Mouse (Mus musculus) liver, embryonic 11.5 days (tissue): ENCODE results near the gene Mob3b. TPM values are rescaled to one million over a fixed set of nuclear protein-coding genes. Genes with fewer than 3 reads are reported as not detected.

ENCODE experiments used
- ATAC-seq: fragments of 200-750 bp; cut with Nextera tagmentation; replicated peaks from 2 replicates; pipeline ENCODE4 v1.8.0; 2017; ENCODE audit warnings: moderate number of reproducible peaks, mild to moderate bottlenecking, moderate TSS enrichment, moderate library complexity; ENCODE audit not compliant: low FRiP score
- DNase-seq: peaks from one replicate; pipeline ENCODE4 v3.0.0-alpha.2; 2017; ENCODE audit warnings: low spot score
- H3K27ac ChIP-seq: fragments of 300-500 bp; sonication (generic); 2 replicates; pipeline ENCODE4 v1.5.1; 2014; ENCODE audit warnings: mild to moderate bottlenecking, low read depth, low read length, control low read depth
- H3K27me3 ChIP-seq: fragments of 300-500 bp; sonication (generic); replicated peaks from 2 replicates; pipeline ENCODE4 v1.6.1; 2014; ENCODE audit warnings: low read length, mixed read lengths; ENCODE audit not compliant: control insufficient read depth, insufficient read depth
- H3K36me3 ChIP-seq: fragments of 300-500 bp; sonication (generic); 2 replicates; pipeline ENCODE4 v1.6.1; 2014; ENCODE audit warnings: mild to moderate bottlenecking, low read length, moderate library complexity, mixed read lengths; ENCODE audit not compliant: control insufficient read depth, insufficient read depth
- H3K4me1 ChIP-seq: fragments of 300-500 bp; sonication (generic); replicated peaks from 2 replicates; pipeline ENCODE4 v1.6.1; 2014; ENCODE audit warnings: low read length, mixed read lengths; ENCODE audit not compliant: control insufficient read depth, insufficient read depth
- H3K4me2 ChIP-seq: fragments of 300-500 bp; sonication (generic); 2 replicates; pipeline ENCODE4 v1.6.1; 2014; ENCODE audit warnings: mild to moderate bottlenecking, control low read depth, moderate library complexity
- H3K4me3 ChIP-seq: fragments of 300-500 bp; sonication (generic); 2 replicates; pipeline ENCODE4 v1.5.1; 2014; ENCODE audit warnings: low read depth, low read length, control low read depth
- H3K9ac ChIP-seq: fragments of 300-500 bp; sonication (generic); 2 replicates; pipeline ENCODE4 v1.6.1; 2014; ENCODE audit warnings: low read depth, low read length, control low read depth
- H3K9me3 ChIP-seq: fragments of 300-500 bp; sonication (generic); 2 replicates; pipeline ENCODE4 v1.6.1; 2016; ENCODE audit warnings: low read length, inconsistent platforms, mixed read lengths; ENCODE audit not compliant: control insufficient read depth
- WGBS: fragments of 180-500 bp; shearing (Covaris S2); extraction: QIAGEN DNeasy Blood & Tissue Kit; methylation state at CpG from one replicate; pipeline ENCODE4 v1.1.7; 2014; 5-methylcytosine and 5-hydroxymethylcytosine counted together
- polyA plus RNA-seq: library from polyadenylated mRNA; unstranded; fragments of >200 nt; fragmentation: Nextera tagmentation; extraction: Ambion mirVana; gene quantifications from 2 replicates; pipeline ENCODE4 v1.2.1, GENCODE M21; 2014

Gene Mob3b
- polyA plus RNA-seq, 1 experiment from 2014 or later = 7.6 TPM

GRCm38 (mm10) chr4:35175566-35175965 is 18.3 kb upstream of the Mob3b start:
- H3K36me3 ChIP-seq = no peaks in the 10 kb centered on the region
- H3K27ac ChIP-seq = no peak overlapping the region
- H3K4me2 ChIP-seq = no peak overlapping the region
- no peaks in the 10 kb centered on the region for H3K27me3 ChIP-seq
- H3K4me3 ChIP-seq = no peak overlapping the region
- H3K9me3 ChIP-seq = no peaks in the 10 kb centered on the region
- ATAC-seq (no peak), DNase-seq (no peak)
- no peak overlapping the region for H3K9ac ChIP-seq
- 90% methylated on average over 2 of the region's 2 CpGs for WGBS
- H3K4me1 ChIP-seq = no peaks in the 10 kb centered on the region

- 75% methylated on average over 1 of the region's 1 CpGs for WGBS
- Histone ChIP-seq H3K27me3 (no peaks in the 10 kb centered on the region), H3K9me3 (no peaks in the 10 kb centered on the region), H3K4me1 (no peaks in the 10 kb centered on the region), H3K4me3 (no peak overlapping the region), H3K27ac (no peak overlapping the region), H3K9ac (no peak overlapping the region), H3K36me3 (no peaks in the 10 kb centered on the region), H3K4me2 (no peak overlapping the region)
- ATAC-seq (no peak), DNase-seq (no peak)
These were observed 16.3 kb upstream of the Mob3b start for GRCm38 (mm10) chr4:35173551-35173950.

GRCm38 (mm10) chr4:35172471-35172870 is 15.2 kb upstream of the Mob3b start:
- no peaks in the 10 kb centered on the region for H3K36me3 ChIP-seq
- 86% methylated on average over 2 of the region's 2 CpGs for WGBS

GRCm38 (mm10) chr4:35169571-35170125 is 12.4 kb upstream of the Mob3b start:
- no peak for ATAC-seq
- Histone ChIP-seq H3K9me3 (no peaks in the 10 kb centered on the region), H3K4me2 (no peak overlapping the region), H3K4me1 (no peaks in the 10 kb centered on the region), H3K9ac (no peak overlapping the region), H3K4me3 (no peak overlapping the region), H3K27ac (no peak overlapping the region), H3K27me3 (no peaks in the 10 kb centered on the region), H3K36me3 (no peaks in the 10 kb centered on the region)
- DNase-seq = no peak
- WGBS = 83% methylated on average over 13 of the region's 13 CpGs

More at GRCm38 (mm10) chr4:35172471-35172870, 15.2 kb upstream of the Mob3b start:
- no peak for DNase-seq
- Histone ChIP-seq H3K27ac (no peak overlapping the region), H3K4me2 (no peak overlapping the region), H3K9me3 (no peaks in the 10 kb centered on the region), H3K4me3 (no peak overlapping the region), H3K4me1 (no peaks in the 10 kb centered on the region), H3K27me3 (no peaks in the 10 kb centered on the region), H3K9ac (no peak overlapping the region)
- ATAC-seq = no peak

- Histone ChIP-seq H3K9me3 (no peaks in the 10 kb centered on the region), H3K4me3 (no peak overlapping the region), H3K9ac (no peak overlapping the region), H3K27ac (no peak overlapping the region), H3K4me2 (no peak overlapping the region), H3K27me3 (no peaks in the 10 kb centered on the region), H3K36me3 (no peaks in the 10 kb centered on the region), H3K4me1 (no peaks in the 10 kb centered on the region)
- DNase-seq (no peak), ATAC-seq (no peak)
- 71% methylated on average over 5 of the region's 5 CpGs for WGBS
These were observed 10.6 kb upstream of the Mob3b start for GRCm38 (mm10) chr4:35167855-35168254.

GRCm38 (mm10) chr4:35165947-35166346 is 8.7 kb upstream of the Mob3b start:
- Histone ChIP-seq H3K4me3 (no peak overlapping the region), H3K27me3 (no peaks in the 10 kb centered on the region), H3K36me3 (no peaks in the 10 kb centered on the region), H3K4me1 (no peaks in the 10 kb centered on the region), H3K9ac (no peak overlapping the region), H3K4me2 (no peak overlapping the region), H3K27ac (no peak overlapping the region), H3K9me3 (no peaks in the 10 kb centered on the region)
- WGBS = 38% methylated on average over 3 of the region's 3 CpGs
- DNase-seq = no peak
- ATAC-seq = peak; percentile 63; the same call in 1 of the 2 replicates

- Histone ChIP-seq H3K9ac (no peak overlapping the region), H3K36me3 (no peaks in the 10 kb centered on the region), H3K4me1 (no peaks in the 10 kb centered on the region), H3K27ac (no peak overlapping the region), H3K4me3 (no peak overlapping the region), H3K9me3 (no peaks in the 10 kb centered on the region), H3K4me2 (no peak overlapping the region), H3K27me3 (no peaks in the 10 kb centered on the region)
- DNase-seq = no peak
- no peak for ATAC-seq
- WGBS = 87% methylated on average over 2 of the region's 2 CpGs
These were observed 8.0 kb upstream of the Mob3b start for GRCm38 (mm10) chr4:35165275-35165674.

GRCm38 (mm10) chr4:35157815-35158214 is 531 bp upstream of the Mob3b start:
- 43% methylated on average over 11 of the region's 11 CpGs for WGBS
- Histone ChIP-seq H3K4me2 (no peak overlapping the region; the same call in 1 of the 2 replicates), H3K4me1 (0 out of 2 replicates have a peak, but pooled peaks cover 4% of the 10 kb centered on the region), H3K36me3 (no peaks in the 10 kb centered on the region), H3K9ac (no peak overlapping the region), H3K4me3 (no peak overlapping the region), H3K27ac (no peak overlapping the region), H3K27me3 (no peaks in the 10 kb centered on the region), H3K9me3 (no peaks in the 10 kb centered on the region)
- DNase-seq = no peak
- no peak for ATAC-seq

- Histone ChIP-seq H3K4me3 (peak overlapping the region; percentile 73), H3K9me3 (no peaks in the 10 kb centered on the region), H3K27me3 (no peaks in the 10 kb centered on the region), H3K36me3 (no peaks in the 10 kb centered on the region), H3K4me1 (0 out of 2 replicates have a peak, but pooled peaks cover 4% of the 10 kb centered on the region), H3K9ac (peak overlapping the region; percentile 71), H3K27ac (peak overlapping the region; percentile 65), H3K4me2 (peak overlapping the region; percentile 96)
- WGBS = under 1% methylated on average over 26 of the region's 26 CpGs
- DNase-seq = peak; percentile 65
- ATAC-seq = peak; percentile 70
These were observed 1.1 kb downstream of the Mob3b start for GRCm38 (mm10) chr4:35156149-35156611.
